Mouse (Mus musculus) forelimb bud, embryonic 11.5 days (tissue): Measurements from ENCODE around the gene Abcb8.
A peak's percentile ranks its signal among the peaks of the same experiment; 100 is the strongest.

Source experiments
- DNase-seq: peaks from one replicate; pipeline ENCODE4 v3.0.0-alpha.2; 2012; ENCODE audit warnings: low read depth, low spot score

Gene Abcb8

DNA sequence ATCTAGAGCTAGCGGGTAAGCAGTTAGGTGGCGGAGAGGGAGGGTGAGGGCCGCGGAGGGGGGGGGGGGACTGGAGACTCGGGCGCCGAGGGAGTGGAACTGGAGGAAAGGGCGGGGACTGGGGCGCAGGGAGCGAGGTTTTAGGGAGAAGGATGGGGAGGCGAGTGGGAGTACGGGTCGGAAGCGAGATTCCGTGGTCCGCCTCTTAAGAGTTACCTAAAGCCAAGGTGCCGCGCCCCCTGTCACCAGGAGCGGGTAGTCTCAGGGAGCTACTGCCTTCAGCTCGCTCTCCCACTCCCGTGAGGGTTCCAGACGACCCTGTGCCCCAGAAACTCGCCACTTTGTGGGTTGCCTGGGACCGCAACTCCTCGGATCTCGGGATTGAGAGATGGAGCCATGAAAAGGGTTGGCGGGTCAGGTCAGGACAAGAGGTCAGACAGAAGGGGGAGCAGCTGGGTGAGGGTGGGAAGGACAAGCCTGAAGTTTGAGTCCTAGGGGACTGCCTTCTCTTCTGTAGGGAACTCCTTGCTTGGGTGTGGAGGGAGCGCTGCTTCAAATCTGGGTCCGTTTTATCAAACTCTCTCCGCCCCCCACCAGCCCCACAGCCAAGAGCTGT, 32.1 kb downstream of the Abcb8 start:
- DNase-seq, result no peak

DNA sequence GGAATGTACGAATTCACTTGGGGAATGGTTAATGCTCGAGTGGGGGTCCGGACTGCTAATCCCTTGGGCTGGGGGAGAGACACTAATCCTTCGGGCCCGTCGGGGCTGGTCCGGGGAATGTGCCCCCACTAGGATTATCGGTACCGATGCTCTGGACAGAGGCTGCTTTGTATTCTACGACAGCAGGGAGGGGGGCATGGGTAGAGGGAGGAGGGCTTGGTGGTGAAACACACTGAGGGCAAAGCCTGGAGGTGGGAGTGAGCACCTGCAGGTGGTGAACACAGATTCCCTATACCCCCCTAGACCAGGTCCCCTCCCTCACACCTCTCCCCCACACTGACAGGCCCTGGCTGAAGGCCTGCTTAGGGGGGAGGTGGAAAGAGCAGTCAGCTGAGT, 32.6 kb downstream of the Abcb8 start:
- no peak for DNase-seq

DNA sequence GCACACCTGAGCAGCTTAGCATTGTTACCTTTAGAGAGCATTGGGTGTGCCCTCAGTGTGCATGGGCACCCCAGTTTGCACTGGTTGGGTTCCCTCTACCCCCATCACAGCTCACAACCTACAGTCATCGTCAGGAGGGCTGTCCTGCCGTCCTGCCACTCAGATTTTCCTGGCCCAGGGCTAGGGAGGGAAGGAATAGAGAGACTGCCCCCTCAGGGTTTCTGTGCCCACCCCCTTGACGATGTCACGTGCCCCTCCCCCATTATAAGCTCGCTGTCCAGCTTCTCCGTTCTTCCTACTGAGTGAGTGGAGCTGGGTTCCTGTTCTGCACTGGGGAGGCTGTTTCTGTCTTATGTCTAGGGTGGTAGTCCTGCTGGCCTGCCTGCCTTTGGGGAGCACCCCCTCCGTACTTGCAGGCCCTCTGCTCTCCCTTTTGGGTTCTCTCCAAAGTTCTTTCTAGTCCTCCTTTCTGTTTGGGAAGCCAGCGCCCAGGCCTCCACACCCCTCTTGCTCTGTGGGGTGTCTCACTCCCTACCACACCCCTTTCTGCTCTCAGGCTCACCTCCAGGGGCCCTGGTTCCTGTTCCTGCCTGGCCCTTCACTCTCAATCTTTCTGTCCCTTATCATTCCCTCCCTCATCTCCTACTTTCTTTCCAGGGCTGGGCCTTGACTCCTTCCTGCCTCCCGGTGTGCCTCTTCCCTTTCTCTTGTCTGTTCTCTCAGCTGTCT, 33.3 kb downstream of the Abcb8 start:
- no peak for DNase-seq

DNA sequence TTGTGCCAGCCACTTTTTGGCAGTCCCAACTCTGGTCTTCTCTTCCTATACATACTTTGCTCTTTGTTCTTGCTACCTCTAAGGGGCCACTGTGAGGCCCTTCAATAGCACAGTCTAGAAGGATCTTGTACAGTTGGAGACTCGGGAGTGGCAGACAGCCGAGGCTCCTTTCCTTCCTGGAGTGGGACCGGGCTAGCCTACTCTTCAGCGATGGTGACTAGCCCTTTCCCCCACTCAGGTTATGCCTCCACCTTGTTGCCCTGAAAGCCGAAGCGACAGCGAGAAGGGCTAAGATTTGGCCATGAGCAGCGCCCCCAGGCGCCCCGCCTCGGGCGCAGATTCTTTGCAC, 33.8 kb downstream of the Abcb8 start:
- no peak for DNase-seq

DNA sequence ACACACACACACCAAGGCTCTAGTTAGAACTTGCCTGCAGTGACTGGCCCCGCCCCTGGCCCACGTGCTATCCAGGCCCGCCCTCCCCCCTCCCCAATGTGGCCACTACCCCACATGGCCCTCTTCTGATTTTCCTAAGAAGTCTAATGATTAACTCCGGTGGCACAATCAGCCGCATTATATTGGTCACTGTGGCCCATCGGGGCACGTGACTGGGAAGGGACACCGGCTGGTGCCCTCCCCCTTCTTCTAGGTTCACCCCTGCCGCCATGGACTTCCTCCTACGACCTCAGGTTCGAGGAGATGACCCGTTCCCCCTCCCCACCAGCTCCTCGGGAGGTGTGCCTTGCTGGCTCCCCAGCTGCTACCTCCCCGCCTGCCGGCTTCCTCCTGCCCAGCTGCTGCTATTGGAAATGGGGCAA, 34.5 kb downstream of the Abcb8 start:
- no peak for DNase-seq

DNA sequence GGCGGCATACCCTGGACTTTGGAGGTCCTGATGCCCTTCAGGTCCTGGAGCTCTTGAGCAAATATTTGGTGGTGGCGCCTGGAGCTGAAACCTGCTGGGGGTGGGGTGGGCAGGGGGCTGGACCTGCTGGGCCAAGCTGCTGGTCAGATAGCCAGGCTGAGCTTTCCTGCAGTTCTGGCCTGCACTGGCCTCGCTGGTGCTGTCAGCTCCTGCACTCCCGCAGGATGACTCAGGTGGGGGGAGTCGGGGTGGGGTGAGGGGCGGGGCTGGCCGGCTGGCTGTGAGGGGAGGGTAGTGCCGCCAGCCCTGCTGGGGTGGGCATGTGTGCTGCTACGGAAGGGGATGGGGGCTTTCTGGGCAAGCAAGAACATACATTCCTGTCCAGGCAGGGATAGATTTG, 35.1 kb downstream of the Abcb8 start:
- no peak for DNase-seq

DNA sequence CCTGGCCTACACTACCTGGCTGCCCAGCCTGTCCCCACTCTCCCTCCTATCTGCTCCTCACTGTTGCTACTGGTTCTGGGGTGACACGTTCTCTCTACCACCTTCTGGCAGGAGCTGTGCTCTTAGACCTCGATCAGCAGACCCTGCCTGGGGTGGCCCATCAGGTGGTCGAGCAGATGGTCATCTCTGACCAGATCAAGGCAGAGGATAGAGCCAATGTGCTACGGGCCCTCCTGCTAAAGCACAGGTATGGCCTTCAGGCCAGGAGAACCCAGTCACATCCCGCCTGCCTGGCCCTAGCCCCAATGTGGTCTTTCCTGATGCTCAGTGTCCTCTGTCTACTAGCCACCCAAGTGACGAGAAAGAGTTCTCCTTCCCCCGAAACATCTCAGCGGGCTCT, 40.5 kb downstream of the Abcb8 start:
- DNase-seq, result no peak

DNA sequence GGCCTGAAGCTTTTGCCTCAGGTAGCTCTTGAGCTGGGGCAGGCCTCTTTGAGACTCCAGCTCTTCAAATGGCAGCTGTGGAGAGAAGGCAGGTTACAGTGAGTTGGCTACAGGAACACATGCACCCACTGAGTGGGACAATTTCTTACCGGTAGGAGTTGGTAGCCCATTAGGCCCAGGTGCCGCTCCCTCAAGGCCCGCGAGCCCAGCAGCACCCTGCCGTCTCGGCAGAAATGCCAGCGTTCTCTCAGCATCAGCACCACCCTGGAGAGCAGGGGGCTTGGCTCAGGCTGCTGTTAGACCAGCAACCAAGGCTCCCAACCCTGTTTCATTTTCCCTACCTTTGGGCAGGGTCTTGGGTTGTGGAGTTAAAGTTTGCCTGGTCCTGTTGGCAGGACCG, 47.7 kb downstream of the Abcb8 start:
- no peak for DNase-seq

DNA sequence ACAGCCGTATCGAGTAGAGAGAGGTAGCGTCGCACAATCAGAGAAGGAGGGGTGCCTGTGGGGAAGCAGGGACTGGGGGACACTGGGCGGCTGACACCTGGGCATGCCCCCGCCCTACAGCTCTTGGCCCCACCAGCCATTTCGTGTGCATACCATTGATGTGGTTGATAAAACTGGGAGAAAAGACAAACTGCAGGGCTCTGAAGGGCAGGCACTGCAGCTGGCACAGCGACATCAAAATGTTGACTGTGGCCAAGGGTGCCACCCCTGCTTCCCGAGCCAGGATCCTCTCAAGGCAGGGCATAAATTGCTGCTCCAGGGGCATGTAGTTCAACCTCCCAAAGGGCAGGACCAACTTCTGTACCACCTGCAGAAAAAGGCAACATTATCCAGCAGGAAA, 48.6 kb downstream of the Abcb8 start:
- no peak for DNase-seq

DNA sequence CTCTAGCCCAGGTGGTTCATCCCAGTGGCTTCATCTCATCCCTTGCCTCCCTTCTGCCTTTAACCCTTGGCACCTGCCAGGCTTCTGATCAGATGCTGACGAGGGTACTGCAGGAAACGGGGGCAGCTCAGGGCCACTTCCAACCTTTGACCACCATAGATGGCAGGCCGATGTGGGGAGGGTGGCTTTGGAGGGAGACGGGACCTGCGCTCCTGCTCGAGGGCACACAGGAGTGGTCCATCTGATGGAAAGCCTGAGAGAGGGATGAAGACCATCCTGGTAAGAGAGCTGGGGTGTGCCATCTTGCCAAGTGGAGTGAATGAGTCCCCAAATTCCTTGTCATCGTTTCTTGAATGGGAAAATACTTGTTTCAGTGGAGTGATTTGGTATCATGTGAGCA, 49.7 kb downstream of the Abcb8 start:
- no peak for DNase-seq

DNA sequence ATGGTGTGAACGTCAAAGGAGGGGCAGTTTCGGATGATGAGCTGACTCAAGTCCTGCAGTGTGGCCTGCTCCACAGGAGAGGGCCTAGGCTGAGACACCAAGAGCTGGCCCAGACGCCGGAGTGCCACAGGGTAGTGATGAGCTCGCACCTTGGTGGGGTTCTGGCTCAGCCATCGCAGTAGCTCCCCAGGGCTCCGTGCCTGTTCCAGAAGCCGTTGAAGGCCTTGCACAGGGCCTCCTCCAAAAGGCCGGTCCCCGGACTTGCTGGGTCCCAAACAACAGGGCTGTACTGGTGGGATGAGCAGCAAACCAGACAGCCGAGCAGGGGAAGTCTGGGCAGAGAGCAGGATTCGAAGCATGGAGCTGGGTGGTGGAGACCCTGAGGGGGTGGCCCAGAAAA, 50.5 kb downstream of the Abcb8 start:
- no peak for DNase-seq

DNA sequence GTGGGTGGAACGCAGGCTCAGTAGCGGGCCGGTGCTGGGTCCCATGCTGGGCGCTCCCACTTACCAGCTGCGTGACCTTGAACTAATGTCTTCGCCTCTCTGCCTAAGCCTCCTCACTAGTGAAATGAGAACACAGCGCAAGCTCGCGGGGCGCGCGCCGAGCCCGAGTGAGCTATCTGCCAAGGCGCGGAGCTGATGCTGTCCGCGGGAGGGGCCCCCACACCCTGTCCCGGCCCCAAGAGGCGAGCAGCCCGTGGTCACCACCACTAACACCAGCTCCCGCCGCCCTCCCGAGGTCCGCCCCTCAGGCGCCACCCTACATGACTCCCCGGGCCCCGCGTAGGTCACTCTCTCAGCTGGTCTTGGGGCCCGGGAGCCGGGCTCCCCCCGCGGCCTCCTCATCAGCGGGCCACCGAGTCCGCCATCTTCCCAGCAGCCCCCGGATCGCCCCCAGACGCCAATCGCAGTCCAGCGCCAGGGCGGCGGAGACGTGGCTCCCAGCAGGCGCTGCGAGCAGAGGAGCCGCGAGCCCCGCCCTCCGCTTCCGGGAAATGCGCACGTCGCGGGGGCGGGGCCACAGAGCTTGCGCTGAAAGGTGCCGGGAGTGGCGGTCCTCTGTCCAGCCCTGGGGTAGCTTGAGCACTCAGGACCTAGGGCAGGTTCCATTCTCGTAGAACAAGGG, 51.4 kb downstream of the Abcb8 start, which contains the start of gene Fastk:
Gene Fastk, minus strand, starts transcription at position 542 of the 682 bp plus-strand sequence.
- peak; percentile 84 for DNase-seq

DNA sequence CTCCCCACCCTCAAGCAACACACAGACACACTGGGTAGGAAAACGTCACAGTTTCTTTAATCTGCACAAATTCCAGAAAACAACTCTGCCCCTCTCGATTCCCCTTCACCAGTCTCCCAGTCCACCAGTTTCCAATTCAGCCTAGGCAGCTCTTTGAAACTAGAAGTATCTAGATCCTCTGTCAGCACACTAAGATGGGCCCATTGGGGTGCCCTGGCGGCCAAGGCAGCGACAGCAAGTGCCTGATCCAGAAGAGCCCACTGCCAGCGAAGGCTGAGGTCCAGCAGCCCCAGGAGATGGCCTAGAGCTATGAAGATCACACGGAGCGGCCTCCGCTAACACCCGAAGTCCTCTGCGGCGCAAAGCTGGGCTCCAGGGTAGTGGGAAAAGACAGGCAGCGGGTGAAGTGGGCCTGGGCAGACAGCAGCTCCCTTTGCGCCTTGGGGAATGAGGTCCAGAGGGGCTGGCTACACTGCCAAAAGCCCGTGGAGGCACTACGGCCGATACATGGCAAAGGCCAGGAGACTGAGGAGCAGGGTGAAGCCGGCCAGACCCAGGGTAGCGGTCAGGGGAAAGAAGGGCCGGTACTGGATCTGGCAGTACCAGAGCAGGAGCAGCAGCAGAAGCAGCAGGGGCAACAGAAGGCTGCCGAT, 52.1 kb downstream of the Abcb8 start:
- DNase-seq, result no peak

DNA sequence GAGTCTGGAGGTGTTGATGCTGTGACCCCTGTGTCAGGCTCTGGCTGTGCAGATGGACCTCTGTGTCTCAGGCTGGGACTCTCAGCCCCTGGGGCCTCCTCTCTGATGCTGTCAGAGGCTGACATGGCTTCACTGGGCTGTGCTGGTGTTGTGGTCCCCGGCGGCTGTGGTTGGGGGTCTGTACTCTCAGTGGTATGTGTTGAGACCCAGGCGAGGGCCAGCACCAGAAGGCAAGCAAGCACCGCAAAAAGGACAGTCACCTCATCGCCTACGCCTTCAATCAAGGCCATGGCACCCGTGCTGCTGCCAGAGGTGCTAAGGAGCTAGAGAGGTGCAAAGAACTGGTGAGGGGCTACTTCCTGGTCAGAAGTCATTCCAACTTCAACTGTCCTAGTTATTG, 53.2 kb downstream of the Abcb8 start:
- no peak for DNase-seq

DNA sequence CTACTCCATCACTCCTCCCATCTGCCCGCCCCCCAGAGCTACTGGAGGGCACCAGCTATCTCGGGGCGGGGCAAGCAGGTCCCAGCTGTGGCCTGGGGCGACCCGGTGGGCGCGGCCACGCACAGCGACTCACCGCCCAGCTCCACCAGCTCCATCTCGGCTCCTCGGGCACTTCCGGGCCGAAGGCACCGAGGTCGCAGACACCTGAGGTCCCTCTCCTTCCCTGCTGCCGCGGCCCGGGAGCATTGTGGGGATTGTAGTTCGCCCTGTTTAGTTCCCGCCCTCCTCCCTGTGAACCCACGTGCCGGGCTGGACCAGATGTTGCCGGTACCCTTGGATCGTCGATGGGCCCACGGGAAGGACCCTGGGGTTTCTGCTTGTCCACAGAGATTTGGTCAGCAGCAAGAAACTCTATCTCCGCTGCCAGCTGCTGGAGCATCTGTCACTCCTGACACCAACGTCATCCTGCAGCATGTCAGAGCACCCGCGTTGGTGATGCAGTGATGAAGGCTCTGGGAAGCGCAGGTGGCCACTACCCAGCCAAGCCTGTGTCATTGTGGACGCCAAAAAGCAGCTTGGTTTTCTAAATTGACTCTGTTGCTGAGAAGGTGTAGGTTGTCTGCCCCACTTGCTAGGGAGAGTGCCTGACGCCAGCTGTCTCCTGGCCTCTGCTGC, 54.3 kb downstream of the Abcb8 start, which contains the start of gene Tmub1:
Gene Tmub1, minus strand, starts transcription at position 231 of the 675 bp plus-strand sequence.
- DNase-seq, result peak; percentile 84

DNA sequence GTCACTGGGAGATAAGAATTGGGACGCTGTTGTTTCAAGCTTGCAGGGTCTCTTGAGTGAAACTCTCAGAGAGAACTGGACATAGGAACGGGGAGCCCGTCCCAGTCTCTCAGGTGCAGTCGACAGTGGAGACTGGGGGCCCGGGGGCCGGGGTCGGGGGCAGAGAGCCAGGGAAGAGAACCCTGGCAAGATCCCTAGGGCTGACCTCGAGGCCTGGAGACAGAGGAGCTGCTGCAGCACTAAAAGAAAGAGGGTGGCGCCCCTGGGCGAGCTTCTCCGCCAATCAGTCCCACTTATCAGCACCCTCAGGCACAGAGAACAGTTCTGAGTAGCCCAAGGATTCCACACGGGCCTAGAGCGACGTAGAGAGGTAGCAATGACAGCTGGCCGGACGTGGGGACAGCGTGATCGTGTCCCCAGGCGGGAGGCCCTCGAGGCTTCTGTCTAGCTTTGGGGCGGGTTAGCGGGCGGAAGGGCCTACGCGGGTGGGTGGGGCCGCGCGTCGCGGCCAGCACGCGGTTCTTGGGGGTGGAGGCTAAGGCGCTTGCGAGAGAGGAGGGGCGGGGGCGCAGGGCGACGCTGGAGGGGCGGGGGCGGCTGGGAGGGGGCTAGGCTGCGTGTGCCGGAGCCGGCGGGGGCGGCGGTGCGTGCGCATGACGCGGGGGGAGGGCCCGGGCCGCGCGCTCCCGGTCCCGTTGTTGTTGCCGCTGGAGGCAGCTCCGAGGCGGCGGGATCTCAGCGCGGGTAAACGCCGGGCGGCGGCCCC, 58.0 kb downstream of the Abcb8 start:
- peak; percentile 88 for DNase-seq

DNA sequence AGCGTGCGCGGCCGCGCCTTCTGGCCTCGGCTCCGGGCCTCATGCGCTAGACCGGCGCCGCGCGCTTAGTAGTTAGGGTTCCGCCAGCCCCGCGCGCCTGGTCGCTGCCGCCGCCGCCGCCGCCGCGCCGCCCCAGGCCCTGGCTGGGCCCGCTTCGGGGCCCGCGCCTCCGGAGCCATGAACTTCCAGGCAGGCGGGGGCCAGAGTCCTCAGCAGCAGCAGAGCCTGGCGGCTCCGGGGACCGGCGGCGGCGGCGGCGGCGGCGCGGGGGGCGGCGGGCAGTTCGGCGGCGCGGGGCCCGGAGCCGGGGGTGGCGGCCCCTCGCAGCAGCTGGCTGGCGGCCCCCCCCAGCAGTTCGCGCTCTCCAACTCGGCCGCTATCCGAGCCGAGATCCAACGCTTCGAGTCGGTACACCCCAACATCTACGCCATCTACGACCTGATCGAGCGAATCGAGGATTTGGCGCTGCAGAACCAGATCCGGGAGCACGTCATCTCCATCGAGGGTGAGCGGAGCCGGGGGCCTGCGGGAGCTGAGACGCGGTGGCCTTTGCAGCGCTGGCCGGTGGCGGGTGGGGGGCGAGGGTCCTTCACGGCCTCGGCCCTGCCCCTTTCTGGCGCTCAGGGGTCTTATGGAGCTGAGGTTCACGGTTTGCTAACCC, 58.7 kb downstream of the Abcb8 start, which contains the start of gene Agap3:
Gene Agap3, plus strand, starts transcription at position 148 of the 661 bp plus-strand sequence.
- DNase-seq, result no peak

DNA sequence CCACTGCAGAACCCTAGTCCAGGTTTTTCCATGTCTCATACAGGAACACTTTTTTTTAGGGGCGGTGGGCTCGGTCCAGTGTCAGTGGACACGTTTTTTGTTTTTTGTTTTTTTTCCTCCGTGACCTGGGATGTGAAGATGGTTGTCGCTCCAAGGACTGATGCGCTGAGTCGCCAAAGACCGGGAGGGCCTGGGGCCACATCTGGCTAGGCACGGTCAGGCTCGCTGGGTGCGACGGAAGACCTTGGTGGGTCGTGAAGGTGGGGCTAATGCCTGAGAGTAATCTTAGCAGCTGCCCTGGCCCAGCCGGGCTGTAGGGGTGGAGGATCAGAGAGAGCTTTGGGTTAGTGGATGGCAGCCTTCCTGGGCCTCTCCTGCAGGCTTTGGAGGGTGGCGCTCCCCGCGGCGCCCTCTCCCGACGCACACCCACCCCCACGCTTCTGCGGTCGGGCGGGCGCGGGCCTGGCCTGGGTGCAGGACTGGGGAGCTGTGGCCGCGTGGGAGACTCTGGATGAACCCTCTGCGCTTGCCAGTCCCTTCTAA, 59.3 kb downstream of the Abcb8 start:
- no peak for DNase-seq

DNA sequence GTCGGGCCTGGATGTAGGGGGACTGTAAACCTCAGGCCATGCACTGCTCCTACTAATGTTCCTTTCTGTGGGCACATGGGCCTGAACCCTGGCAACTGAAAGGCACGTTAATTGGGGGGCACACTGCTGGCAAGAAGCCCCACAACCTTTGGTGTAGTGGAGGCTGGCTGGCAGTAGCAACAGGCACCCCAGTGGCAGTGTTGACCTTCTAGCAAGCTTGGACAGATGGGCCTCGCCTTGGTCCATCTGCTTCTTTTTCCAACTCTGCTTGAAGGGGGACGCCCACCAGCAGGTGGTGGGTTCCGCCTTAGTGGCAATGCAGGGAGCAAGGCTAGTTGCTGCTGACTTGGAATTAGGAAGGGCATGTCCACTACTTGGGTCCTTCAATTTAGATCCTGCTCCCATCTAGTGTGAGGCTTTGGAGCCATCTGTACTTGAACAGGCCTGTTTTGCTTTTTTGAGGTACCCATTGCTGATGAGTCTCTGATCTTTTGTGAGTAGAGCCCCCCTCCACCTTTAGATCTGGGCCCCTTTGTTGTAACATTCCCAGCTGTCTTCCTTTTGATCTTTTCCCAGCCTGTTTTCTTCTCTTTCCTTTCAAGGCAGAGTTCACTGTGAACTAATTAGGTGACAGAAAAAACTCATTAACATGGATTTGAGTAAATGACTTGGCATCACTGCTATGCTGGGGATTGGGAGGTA, 60.0 kb downstream of the Abcb8 start:
- no peak for DNase-seq

DNA sequence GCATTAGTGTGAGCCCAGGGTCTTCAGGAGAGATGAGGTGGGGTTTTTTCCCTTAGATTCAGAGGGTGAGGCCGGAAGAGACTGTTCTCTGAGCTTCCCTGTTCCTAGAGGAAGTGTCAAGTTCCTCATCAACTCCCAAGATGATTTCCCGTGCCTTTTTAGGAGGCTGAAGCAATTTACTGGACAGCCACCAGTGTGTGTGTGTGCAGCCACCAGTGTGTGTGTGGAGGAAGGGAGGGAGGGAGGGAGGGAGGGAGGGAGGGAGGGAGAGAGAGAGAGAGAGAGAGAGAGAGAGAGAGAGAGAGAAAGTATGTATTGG, 60.5 kb downstream of the Abcb8 start:
- DNase-seq, result no peak
